Mouse (Mus musculus) neural tube, embryonic 14.5 days (tissue): ENCODE results near the gene Glod4. TPM values are rescaled to one million over a fixed set of nuclear protein-coding genes. Genes with fewer than 3 reads are reported as not detected.

Source experiments
- ATAC-seq: fragments of 200-750 bp; cut with Nextera tagmentation; 2 replicates; pipeline ENCODE4 v1.8.0; 2017; ENCODE audit warnings: low read depth, mild to moderate bottlenecking, moderate TSS enrichment, moderate library complexity
- H3K27ac ChIP-seq: fragments of 300-500 bp; sonication (generic); 2 replicates; pipeline ENCODE4 v1.5.1; 2014; ENCODE audit warnings: low read depth, mild to moderate bottlenecking, control low read depth, low read length, moderate library complexity, mixed read lengths
- H3K27me3 ChIP-seq: fragments of 300-500 bp; sonication (generic); 2 replicates; pipeline ENCODE4 v1.6.1; 2014; ENCODE audit warnings: low read length; ENCODE audit not compliant: control insufficient read depth, insufficient read depth
- H3K36me3 ChIP-seq: fragments of 300-500 bp; sonication (generic); 2 replicates; pipeline ENCODE4 v1.6.1; 2014; ENCODE audit warnings: low read length, mixed read lengths; ENCODE audit not compliant: control insufficient read depth, insufficient read depth
- H3K4me1 ChIP-seq: fragments of 300-500 bp; sonication (generic); 2 replicates; pipeline ENCODE4 v1.6.1; 2014; ENCODE audit warnings: low read length; ENCODE audit not compliant: control insufficient read depth, insufficient read depth
- H3K4me2 ChIP-seq: fragments of 300-500 bp; sonication (generic); 2 replicates; pipeline ENCODE4 v1.6.1; 2014; ENCODE audit warnings: mild to moderate bottlenecking, low read depth, low read length, control low read depth
- H3K4me3 ChIP-seq: fragments of 300-500 bp; sonication (generic); 2 replicates; pipeline ENCODE4 v1.5.1; 2014; ENCODE audit warnings: low read depth, low read length, control low read depth, mixed read lengths
- H3K9ac ChIP-seq: fragments of 300-500 bp; sonication (generic); replicated peaks from 2 replicates; pipeline ENCODE4 v1.6.1; 2014; ENCODE audit warnings: low read depth, mild to moderate bottlenecking, control low read depth, low read length, mixed read lengths
- H3K9me3 ChIP-seq: fragments of 300-500 bp; sonication (generic); 2 replicates; pipeline ENCODE4 v1.6.1; 2016; ENCODE audit warnings: low read length; ENCODE audit not compliant: control insufficient read depth
- WGBS: fragments of 180-500 bp; shearing (Covaris S2); extraction: QIAGEN DNeasy Blood & Tissue Kit; methylation state at CpG from one replicate; pipeline ENCODE4 v1.1.7; 2014; 5-methylcytosine and 5-hydroxymethylcytosine counted together
- polyA plus RNA-seq: library from polyadenylated mRNA; unstranded; fragments of >200 nt; fragmentation: Nextera tagmentation; extraction: Ambion mirVana; gene quantifications from 2 replicates; pipeline ENCODE4 v1.2.1, GENCODE M21; 2014

Glod4 gene
- polyA plus RNA-seq, 1 experiment from 2014 or later: 126 TPM

DNA sequence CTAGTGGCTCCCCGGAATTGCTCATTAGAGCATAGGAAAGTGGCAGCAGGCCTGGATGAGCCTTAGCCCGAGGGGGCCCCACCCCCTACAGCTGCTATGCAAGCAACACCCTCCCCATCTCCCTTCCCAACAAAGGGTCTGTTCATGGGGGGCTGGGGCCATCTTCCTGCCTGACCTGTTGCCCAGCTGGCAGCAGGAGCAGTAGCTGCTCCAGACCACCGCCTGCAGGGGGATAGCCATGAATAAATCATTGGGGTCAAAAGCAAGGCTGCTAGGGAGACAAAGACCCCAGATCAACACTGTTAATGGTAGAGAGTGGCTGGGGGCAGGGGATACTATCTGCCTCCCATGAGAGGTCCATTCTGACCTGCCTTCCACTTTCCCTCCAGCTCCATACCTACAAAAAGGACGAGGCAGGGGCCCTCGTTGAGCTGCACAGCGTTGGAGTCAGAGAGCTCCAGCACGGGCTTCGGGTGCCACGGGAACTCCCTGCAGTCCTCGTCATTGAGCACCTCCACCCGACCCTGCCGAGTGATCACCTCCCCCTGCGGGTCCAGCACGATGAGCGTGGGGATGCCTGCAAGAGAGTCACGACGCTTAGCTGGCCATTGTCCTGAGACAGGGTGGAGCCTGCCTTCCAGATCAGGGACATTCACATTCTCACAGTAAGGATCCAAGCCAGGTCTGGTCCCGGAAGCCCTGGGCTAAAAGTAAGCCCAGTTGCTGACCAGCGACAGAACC, 19.3 kb upstream of the Glod4 start:
- Histone ChIP-seq H3K4me2 (peak overlapping the region; percentile 15; the same call in 1 of the 2 replicates), H3K4me1 (peaks cover 34% of the 10 kb centered on the region), H3K27me3 (no peaks in the 10 kb centered on the region), H3K9ac (0 out of 2 replicates have a peak overlapping the region, but pooled peaks have one; percentile 18), H3K27ac (0 out of 2 replicates have a peak overlapping the region, but pooled peaks have one; percentile 16), H3K4me3 (no peak overlapping the region), H3K9me3 (no peaks in the 10 kb centered on the region), H3K36me3 (peaks cover 4% of the 10 kb centered on the region; the same call in 1 of the 2 replicates)
- peak; percentile 39; the same call in 1 of the 2 replicates for ATAC-seq
- WGBS: 5% methylated on average over 19 of the region's 19 CpGs

DNA sequence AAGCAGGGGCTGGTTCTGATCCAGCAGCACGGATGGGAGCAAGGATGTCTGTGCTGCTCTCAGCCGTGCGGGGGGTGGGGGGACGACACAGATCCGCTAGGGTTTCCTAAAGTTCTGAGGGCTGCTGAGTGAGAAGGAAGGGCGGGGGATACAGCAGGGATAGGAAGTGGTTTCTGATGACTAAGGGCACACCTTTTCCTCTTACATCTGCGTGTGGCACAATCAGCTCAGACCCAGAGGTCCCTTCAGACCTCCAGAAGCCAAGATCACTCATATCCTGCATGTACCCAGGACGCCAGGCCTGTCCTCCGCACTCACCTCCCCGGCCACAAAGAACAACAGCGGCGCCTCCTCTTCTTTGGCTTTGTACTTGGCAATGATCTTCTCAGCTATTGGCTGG, 17.7 kb upstream of the Glod4 start:
- H3K27me3 ChIP-seq: no peaks in the 10 kb centered on the region
- H3K36me3 ChIP-seq: peaks cover 4% of the 10 kb centered on the region; the same call in 1 of the 2 replicates
- no peak overlapping the region for H3K27ac ChIP-seq
- ATAC-seq: no peak
- H3K9ac ChIP-seq: no peak overlapping the region
- H3K9me3 ChIP-seq: no peaks in the 10 kb centered on the region
- H3K4me2 ChIP-seq: no peak overlapping the region
- no peak overlapping the region for H3K4me3 ChIP-seq
- 66% methylated on average over 12 of the region's 12 CpGs for WGBS
- H3K4me1 ChIP-seq: peaks cover 23% of the 10 kb centered on the region

DNA sequence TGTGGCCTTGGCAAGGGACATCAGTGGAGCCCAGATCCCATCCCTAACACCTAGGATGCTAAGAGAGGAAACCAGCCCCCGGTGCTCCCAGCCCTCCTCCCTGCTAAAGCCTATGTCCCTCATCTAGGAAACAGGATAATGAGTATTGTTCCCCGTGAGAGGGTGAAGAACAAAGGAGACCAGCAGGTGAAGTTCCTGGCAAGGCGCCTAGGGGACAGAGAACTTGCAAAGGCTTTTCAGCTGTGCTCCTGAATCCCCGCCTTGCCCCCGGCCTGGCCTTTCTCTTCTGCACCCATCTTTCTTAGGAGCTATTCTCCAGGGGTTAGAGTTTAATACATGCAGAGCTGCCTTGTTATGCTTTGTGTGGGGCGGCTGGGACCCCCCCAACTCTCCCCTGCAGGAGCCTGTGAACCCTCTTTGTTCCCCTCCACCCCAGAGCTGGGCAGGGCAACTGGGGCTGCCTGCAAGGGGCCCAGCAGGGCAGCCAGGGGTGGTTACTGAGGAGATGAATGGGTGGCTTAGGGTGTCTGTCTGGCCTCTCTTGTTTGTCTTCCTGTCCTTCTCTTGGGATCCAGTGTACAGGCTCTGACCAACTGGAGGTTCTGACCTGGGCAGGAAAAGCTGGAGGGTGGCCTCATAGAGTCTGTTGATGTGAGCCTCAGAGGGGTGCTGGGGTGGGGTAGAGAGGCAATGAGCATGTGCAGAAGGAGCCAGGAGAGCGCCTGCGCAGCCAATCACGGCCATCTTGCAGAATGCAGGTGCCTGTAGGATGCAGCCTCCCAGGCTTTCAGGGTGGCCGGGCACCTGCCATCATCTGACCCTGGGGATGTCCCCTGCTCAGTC, 16.9 kb upstream of the Glod4 start:
- Histone ChIP-seq H3K27ac (no peak overlapping the region; the same call in 1 of the 2 replicates), H3K27me3 (no peaks in the 10 kb centered on the region), H3K9me3 (no peaks in the 10 kb centered on the region), H3K4me2 (no peak overlapping the region), H3K9ac (0 out of 2 replicates have a peak overlapping the region, but pooled peaks have one; percentile 5), H3K36me3 (peaks cover 4% of the 10 kb centered on the region; the same call in 1 of the 2 replicates), H3K4me3 (no peak overlapping the region), H3K4me1 (peaks cover 23% of the 10 kb centered on the region)
- WGBS: 35% methylated on average over 10 of the region's 10 CpGs
- ATAC-seq: no peak; the same call in 1 of the 2 replicates

DNA sequence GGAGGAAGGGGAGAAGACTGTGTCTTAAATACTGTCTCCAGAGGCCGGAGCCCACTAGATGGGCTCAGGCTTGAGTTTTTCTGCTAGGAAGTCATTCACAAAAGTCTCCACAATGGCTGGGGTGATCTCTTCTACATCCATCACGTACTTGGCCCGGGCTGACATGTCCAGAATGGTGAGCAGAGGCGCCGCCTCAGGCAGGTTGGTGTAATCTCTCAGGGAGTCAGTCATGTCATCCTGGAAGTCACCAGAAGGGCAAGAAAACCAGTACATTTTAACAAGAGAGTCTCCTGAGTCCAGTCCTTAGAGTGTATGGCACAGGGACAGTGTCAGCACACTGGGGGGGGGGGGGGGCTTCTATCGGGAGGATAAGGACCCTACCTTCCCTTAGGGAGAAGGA, 15.0 kb upstream of the Glod4 start:
- 75% methylated on average over 6 of the region's 6 CpGs for WGBS
- no peak overlapping the region for H3K4me2 ChIP-seq
- H3K9me3 ChIP-seq: no peaks in the 10 kb centered on the region
- H3K36me3 ChIP-seq: peaks cover 4% of the 10 kb centered on the region; the same call in 1 of the 2 replicates
- H3K4me3 ChIP-seq: no peak overlapping the region
- H3K4me1 ChIP-seq: peaks cover 25% of the 10 kb centered on the region
- ATAC-seq: no peak
- H3K9ac ChIP-seq: no peak overlapping the region
- H3K27me3 ChIP-seq: no peaks in the 10 kb centered on the region
- no peak overlapping the region for H3K27ac ChIP-seq

DNA sequence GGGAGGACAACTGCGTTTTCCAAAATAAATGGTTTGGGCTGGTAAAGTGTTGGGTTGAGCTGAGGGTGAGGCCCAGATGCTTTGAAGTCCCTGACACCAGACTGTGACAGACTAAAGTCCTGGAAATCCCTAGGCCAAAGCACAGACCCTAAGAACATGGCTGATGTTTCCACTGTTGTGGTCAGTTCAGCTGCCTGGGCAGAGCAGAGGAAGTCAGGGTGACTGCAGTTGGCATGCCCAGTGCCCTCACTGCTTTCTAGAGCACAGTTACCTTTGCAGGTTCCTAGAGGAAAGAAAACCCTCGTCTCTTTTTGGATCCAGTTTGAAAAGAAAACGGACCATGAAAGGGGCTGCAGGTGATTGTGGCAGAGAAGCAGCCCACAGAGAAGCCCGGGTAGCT, 13.9 kb upstream of the Glod4 start:
- Histone ChIP-seq H3K4me1 (peaks cover 15% of the 10 kb centered on the region), H3K36me3 (peaks cover 4% of the 10 kb centered on the region; the same call in 1 of the 2 replicates)

DNA sequence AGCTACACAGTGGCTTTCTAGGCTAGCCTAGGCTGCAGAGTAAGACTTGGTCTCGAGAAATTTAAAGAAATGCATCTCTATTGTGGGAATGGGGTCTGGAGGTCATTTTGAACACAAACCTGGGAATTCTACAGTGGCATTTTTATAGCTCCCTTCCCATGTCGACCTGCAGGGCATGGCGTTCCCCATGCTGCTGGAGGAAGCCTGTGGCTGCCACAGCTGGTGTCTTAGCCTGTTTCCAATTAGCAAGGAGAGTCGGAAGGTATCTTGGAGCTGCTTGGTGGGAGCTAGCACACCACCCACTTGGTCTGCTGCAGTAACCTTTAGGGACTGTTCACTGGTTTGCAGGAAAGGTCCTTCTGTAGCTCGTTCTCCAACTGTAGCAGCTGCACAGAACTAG, 12.6 kb upstream of the Glod4 start:
- Histone ChIP-seq H3K4me3 (no peak overlapping the region), H3K27ac (no peak overlapping the region), H3K9ac (no peak overlapping the region), H3K4me2 (no peak overlapping the region), H3K9me3 (no peaks in the 10 kb centered on the region), H3K4me1 (peaks cover 12% of the 10 kb centered on the region; the same call in 1 of the 2 replicates), H3K27me3 (no peaks in the 10 kb centered on the region), H3K36me3 (peaks cover 6% of the 10 kb centered on the region; the same call in 1 of the 2 replicates)
- 31% methylated on average over 5 of the region's 5 CpGs for WGBS
- no peak for ATAC-seq

More for the DNA sequence above, 13.9 kb upstream of the Glod4 start:
- H3K27ac ChIP-seq: no peak overlapping the region
- no peaks in the 10 kb centered on the region for H3K9me3 ChIP-seq
- no peak overlapping the region for H3K4me2 ChIP-seq
- 72% methylated on average over 4 of the region's 4 CpGs for WGBS
- H3K4me3 ChIP-seq: no peak overlapping the region
- no peak for ATAC-seq
- no peak overlapping the region for H3K9ac ChIP-seq
- no peaks in the 10 kb centered on the region for H3K27me3 ChIP-seq

DNA sequence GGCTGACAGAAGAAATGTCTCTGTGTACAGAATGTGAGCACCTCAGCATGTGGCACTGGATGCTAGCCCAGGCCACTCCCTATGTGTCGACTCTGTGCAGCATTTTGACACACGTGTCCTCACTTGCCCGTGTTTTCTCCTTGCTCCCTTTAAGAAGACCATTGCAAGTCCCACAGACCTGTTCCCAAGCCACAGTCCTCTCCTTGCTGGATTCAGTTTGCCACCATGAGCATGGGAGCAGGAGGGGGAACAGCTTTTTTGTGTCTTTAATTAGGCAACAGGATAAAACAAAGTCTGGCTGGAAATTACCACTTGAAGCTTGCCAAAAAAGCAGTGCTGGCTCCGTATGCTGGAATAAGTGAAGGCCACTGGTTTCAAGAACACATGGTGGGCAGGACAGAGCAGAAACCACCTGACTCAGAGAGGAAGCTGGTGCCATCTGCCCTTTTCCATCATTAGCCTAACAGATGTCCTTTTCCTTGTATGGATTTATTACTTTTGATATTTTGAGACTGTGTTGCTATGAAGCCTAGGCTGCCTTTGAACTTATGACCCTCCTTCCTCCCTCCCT, 12.0 kb upstream of the Glod4 start:
- Histone ChIP-seq H3K27me3 (no peaks in the 10 kb centered on the region), H3K4me1 (peaks cover 9% of the 10 kb centered on the region; the same call in 1 of the 2 replicates), H3K27ac (0 out of 2 replicates have a peak overlapping the region, but pooled peaks have one; percentile 12), H3K9me3 (no peaks in the 10 kb centered on the region), H3K4me3 (no peak overlapping the region), H3K36me3 (peaks cover 9% of the 10 kb centered on the region; the same call in 1 of the 2 replicates), H3K4me2 (no peak overlapping the region), H3K9ac (no peak overlapping the region)
- 63% methylated on average over 4 of the region's 4 CpGs for WGBS
- ATAC-seq: no peak

DNA sequence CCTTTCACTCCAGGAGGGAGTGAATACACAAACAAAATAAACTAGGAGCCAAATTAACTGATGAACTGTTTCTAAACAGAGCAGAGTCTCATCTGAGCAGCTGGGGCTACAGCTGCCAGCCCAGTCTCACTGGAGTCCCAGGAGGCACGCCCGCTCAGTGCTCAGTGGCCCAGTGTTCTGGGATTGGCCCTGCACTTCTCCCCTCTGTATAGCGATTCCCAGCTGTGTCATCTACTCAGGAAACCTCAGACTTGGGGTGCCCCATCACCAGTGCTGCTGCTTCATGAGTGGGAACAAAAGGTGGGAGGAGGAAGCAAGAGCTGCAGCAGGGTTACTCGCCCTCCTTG, 10.4 kb upstream of the Glod4 start:
- H3K4me1 ChIP-seq: 0 out of 2 replicates have a peak, but pooled peaks cover 5% of the 10 kb centered on the region
- no peak overlapping the region for H3K4me3 ChIP-seq
- no peak overlapping the region for H3K27ac ChIP-seq
- 40% methylated on average over 4 of the region's 4 CpGs for WGBS
- no peak overlapping the region for H3K9ac ChIP-seq
- H3K9me3 ChIP-seq: no peaks in the 10 kb centered on the region
- no peak overlapping the region for H3K4me2 ChIP-seq
- H3K27me3 ChIP-seq: no peaks in the 10 kb centered on the region
- H3K36me3 ChIP-seq: peaks cover 16% of the 10 kb centered on the region; the same call in 1 of the 2 replicates
- peak; percentile 35; the same call in 1 of the 2 replicates for ATAC-seq
